Mouse (Mus musculus): ENCODE data around the gene Cald1. TPM values are rescaled to one million over a fixed set of nuclear protein-coding genes. Genes with fewer than 3 reads are reported as not detected.

The Cald1 gene
- polyA plus RNA-seq, 1 experiment from 2014 or later, result 70.4 TPM

GRCm38 (mm10) chr6:34770491-34770890 lies 172.2 kb downstream of the Cald1 start:
- Histone ChIP-seq H3K27ac (no peak overlapping the region), H3K36me3 (peaks cover 19% of the 10 kb centered on the region), H3K4me3 (replicated peaks) (no peak overlapping the region), H3K9me3 (replicated peaks) (no peaks in the 10 kb centered on the region), H3K27me3 (no peaks in the 10 kb centered on the region), H3K4me1 (replicated peaks) (peaks cover 15% of the 10 kb centered on the region), H3K9ac (no peak overlapping the region), H3K4me2 (no peak overlapping the region)
- WGBS (ENCODE audit: insufficient replicate concordance), result 57% methylated on average over 6 of the region's 6 CpGs
- no peak for DNase-seq
- ATAC-seq (ENCODE audit: low read depth), result no peak

DNA sequence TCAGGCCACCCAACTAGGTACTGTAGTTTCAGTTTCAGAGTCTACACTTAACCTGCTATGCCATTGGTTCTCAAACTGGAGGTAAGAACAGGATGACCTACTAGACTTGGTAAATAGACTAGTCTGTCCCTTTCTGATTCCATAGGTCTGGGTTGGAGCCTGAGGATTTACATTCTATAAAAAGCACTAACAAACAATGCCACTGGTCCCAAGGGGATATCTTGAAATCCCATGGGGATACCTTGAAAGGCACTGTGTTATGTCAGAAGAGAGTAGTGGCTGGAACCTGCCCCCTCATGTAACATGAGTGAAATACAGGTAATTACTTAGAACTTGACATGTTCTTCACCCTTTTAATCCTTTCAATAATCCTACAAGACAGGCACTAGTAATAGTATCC lies 178.1 kb downstream of the Cald1 start:
- ATAC-seq (ENCODE audit: low read depth) (no peak), DNase-seq (no peak)
- Histone ChIP-seq H3K27me3 (no peaks in the 10 kb centered on the region), H3K4me2 (no peak overlapping the region), H3K4me1 (replicated peaks) (peaks cover 3% of the 10 kb centered on the region), H3K9ac (no peak overlapping the region), H3K36me3 (peaks cover 3% of the 10 kb centered on the region; the same call in 1 of the 2 replicates), H3K27ac (no peak overlapping the region), H3K9me3 (replicated peaks) (no peaks in the 10 kb centered on the region), H3K4me3 (replicated peaks) (no peak overlapping the region)

- Histone ChIP-seq H3K9ac (no peak overlapping the region), H3K36me3 (no peaks in the 10 kb centered on the region), H3K27ac (no peak overlapping the region), H3K9me3 (replicated peaks) (no peaks in the 10 kb centered on the region), H3K27me3 (no peaks in the 10 kb centered on the region), H3K4me1 (replicated peaks) (peaks cover 3% of the 10 kb centered on the region), H3K4me3 (replicated peaks) (no peak overlapping the region), H3K4me2 (no peak overlapping the region)
- WGBS (ENCODE audit: insufficient replicate concordance), result 70% methylated on average over 2 of the region's 2 CpGs
- DNase-seq, result no peak
- no peak for ATAC-seq (ENCODE audit: low read depth)
Observed at GRCm38 (mm10) chr6:34777094-34777493, 178.8 kb downstream of the Cald1 start.

- peaks cover 6% of the 10 kb centered on the region for H3K4me1 ChIP-seq (replicated peaks)
- no peak for ATAC-seq (ENCODE audit: low read depth)
- no peaks in the 10 kb centered on the region for H3K9me3 ChIP-seq (replicated peaks)
- H3K27ac ChIP-seq, result no peak overlapping the region
- H3K4me2 ChIP-seq, result no peak overlapping the region
- no peaks in the 10 kb centered on the region for H3K27me3 ChIP-seq
- no peak overlapping the region for H3K4me3 ChIP-seq (replicated peaks)
- 53% methylated on average over 10 of the region's 10 CpGs for WGBS (ENCODE audit: insufficient replicate concordance)
- H3K36me3 ChIP-seq, result no peaks in the 10 kb centered on the region
- DNase-seq, result no peak
- H3K9ac ChIP-seq, result no peak overlapping the region
Observed at GRCm38 (mm10) chr6:34777981-34778668, 179.8 kb downstream of the Cald1 start.

DNA sequence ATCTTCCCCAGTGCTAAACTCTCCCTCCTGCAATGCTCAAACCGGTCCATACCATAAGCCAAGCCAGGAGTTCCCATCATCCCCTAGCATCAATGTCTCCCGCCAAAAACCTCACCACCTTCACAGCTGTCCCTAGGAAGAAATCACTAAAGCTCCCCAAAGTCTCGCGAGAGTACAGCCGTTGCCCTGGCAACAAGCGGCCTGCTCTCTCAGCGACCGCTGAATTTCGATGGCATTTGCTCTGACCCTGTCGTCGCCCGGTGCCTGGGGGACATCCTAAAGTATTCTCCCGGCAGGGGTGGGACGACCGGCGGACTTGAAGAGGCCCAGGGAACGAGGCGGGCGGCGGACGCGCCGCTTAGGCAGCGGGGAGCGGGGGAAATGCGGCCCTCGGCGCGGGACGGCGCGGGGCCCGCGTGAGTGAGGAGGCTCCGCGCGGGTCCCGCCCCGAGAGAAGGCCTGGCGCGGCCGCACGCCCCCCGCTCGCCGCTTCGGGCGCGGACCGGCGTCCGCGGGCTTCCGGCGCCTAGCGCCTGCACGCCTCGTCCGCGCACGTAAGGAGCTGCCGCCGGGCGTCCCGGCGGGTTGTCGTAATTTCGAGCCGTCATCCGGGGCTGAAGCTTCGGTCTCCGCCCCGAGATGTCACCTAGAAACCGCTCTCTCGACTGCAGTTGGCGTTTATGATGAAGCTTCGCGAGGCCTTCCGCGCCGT lies 182.1 kb downstream of the Cald1 start, which contains the start of gene Agbl3:
Gene Agbl3 (plus strand): TSS at position 202 of the 712 bp plus-strand sequence.
- ATAC-seq (ENCODE audit: low read depth) (peak; percentile 90), DNase-seq (peak; percentile 89)
- Histone ChIP-seq H3K4me2 (peak within 1 kb of the TSS; percentile 87), H3K27me3 (no peaks in the 10 kb centered on the region), H3K4me3 (replicated peaks) (peak within 1 kb of the TSS; percentile 75), H3K36me3 (0 out of 2 replicates have a peak, but pooled peaks cover 2% of the 10 kb centered on the region), H3K9ac (peak within 1 kb of the TSS; percentile 90), H3K9me3 (replicated peaks) (no peaks in the 10 kb centered on the region), H3K27ac (peak within 1 kb of the TSS; percentile 97), H3K4me1 (replicated peaks) (peaks cover 7% of the 10 kb centered on the region)
- WGBS (ENCODE audit: insufficient replicate concordance), result under 1% methylated on average over 81 of the region's 81 CpGs

DNA sequence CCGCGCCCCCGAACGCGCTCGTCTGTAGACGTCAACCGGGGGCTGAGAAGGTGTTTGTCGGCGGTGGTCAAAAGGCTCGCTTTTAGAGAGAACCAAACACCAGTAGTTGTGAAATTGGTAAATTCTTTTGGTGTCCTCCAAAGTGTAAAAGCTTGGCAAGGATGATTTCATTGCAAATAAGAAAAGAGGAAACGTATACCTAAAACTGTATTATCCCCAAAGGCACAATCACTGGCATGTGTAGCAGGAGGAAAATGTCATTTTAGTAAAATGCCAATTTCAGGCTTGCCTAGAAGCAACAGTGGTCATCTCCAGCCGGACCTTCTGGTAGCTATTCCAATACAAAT lies 182.6 kb downstream of the Cald1 start:
- Histone ChIP-seq H3K4me1 (replicated peaks) (peaks cover 7% of the 10 kb centered on the region), H3K4me2 (peak overlapping the region; percentile 87), H3K27ac (peak overlapping the region; percentile 97), H3K9ac (peak overlapping the region; percentile 90), H3K36me3 (peaks cover 5% of the 10 kb centered on the region; the same call in 1 of the 2 replicates), H3K27me3 (no peaks in the 10 kb centered on the region), H3K9me3 (replicated peaks) (no peaks in the 10 kb centered on the region), H3K4me3 (replicated peaks) (peak overlapping the region; percentile 75)
- WGBS (ENCODE audit: insufficient replicate concordance), result 3% methylated on average over 13 of the region's 13 CpGs
- DNase-seq, result no peak
- ATAC-seq (ENCODE audit: low read depth), result peak; percentile 6; the same call in 1 of the 2 replicates

DNA sequence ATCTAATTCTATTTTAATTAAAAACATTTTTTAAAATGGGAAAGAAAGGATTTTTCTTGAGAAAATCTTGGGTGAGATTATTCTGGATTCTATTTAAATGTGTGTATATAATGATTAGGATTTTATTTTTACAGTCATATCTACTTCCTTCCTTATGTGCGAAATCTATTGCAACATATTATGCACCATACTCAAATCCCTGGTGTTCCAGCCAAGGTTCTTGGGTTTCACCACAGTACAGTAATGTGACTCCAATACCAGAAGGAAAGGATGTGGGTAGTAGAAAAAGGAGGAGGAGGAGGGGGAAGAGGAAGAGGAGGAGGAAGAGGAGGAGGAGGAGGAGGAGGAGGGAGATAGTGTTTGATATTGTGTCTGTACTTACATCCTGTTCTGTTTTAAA lies 184.2 kb downstream of the Cald1 start:
- no peaks in the 10 kb centered on the region for H3K9me3 ChIP-seq (replicated peaks)
- peaks cover 6% of the 10 kb centered on the region; the same call in 1 of the 2 replicates for H3K36me3 ChIP-seq
- H3K4me2 ChIP-seq, result no peak overlapping the region
- DNase-seq (no peak), ATAC-seq (ENCODE audit: low read depth) (no peak)
- peaks cover 7% of the 10 kb centered on the region for H3K4me1 ChIP-seq (replicated peaks)
- no peak overlapping the region for H3K4me3 ChIP-seq (replicated peaks)
- no peak overlapping the region for H3K9ac ChIP-seq
- H3K27ac ChIP-seq, result no peak overlapping the region
- WGBS (ENCODE audit: insufficient replicate concordance), result 83% methylated on average over 1 of the region's 1 CpGs
- no peaks in the 10 kb centered on the region for H3K27me3 ChIP-seq

DNA sequence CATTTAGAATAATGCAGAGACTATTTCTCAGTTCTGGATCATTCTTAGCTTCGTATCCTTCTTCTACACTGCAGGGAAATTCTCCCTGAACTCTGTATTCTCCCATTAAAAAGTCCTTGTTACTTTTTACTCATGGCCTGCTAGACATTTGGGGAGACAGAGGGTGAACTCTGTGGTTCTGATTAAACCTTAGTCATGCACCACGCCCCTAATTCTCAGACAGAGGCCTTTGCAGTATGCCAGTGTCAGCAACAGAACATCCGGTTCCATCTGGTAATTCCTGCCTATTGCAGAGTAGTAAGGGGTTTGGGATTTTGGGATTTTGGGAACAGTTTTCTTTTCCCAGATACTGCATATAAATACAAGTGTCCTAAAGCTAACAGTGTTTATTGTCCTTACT lies 198.6 kb downstream of the Cald1 start:
- no peak for ATAC-seq (ENCODE audit: low read depth)
- Histone ChIP-seq H3K4me2 (no peak overlapping the region), H3K9me3 (replicated peaks) (no peaks in the 10 kb centered on the region), H3K36me3 (no peaks in the 10 kb centered on the region), H3K27ac (no peak overlapping the region), H3K9ac (no peak overlapping the region), H3K4me3 (replicated peaks) (no peak overlapping the region), H3K4me1 (replicated peaks) (peaks cover 5% of the 10 kb centered on the region), H3K27me3 (no peaks in the 10 kb centered on the region)
- WGBS (ENCODE audit: insufficient replicate concordance), result 52% methylated on average over 3 of the region's 3 CpGs
- DNase-seq, result no peak

DNA sequence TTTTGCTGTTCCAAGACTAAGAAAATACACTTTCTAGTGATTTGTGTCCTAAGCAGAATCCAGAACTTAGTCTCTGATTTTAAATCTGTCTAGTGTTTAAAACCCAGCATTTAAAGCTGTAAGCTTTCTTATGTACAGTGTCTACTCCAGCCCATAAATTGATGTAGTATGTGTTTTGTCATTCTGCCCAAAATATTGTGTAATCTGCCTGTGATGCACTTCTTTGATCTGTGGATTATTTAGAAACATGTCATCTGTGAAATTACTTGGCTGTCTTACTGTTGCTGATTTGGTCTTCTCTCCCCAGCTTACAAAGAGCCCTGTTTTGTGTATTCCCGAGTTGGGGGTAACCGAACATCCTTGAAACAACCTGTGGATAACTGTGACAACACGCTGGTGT lies 199.6 kb downstream of the Cald1 start:
- Histone ChIP-seq H3K36me3 (no peaks in the 10 kb centered on the region), H3K4me1 (replicated peaks) (peaks cover 5% of the 10 kb centered on the region), H3K27ac (no peak overlapping the region), H3K4me2 (no peak overlapping the region), H3K27me3 (no peaks in the 10 kb centered on the region), H3K9me3 (replicated peaks) (no peaks in the 10 kb centered on the region), H3K4me3 (replicated peaks) (no peak overlapping the region), H3K9ac (no peak overlapping the region)
- 73% methylated on average over 3 of the region's 3 CpGs for WGBS (ENCODE audit: insufficient replicate concordance)
- ATAC-seq (ENCODE audit: low read depth) (no peak), DNase-seq (no peak)

GRCm38 (mm10) chr6:34805582-34805981 lies 207.3 kb downstream of the Cald1 start:
- H3K36me3 ChIP-seq, result no peaks in the 10 kb centered on the region
- H3K4me2 ChIP-seq, result 0 out of 2 replicates have a peak overlapping the region, but pooled peaks have one; percentile 14
- H3K9ac ChIP-seq, result no peak overlapping the region
- no peaks in the 10 kb centered on the region for H3K27me3 ChIP-seq
- ATAC-seq (ENCODE audit: low read depth) (peak; percentile 99), DNase-seq (peak; percentile 45)
- no peak overlapping the region for H3K4me3 ChIP-seq (replicated peaks)
- H3K27ac ChIP-seq, result peak overlapping the region; percentile 75; the same call in 1 of the 2 replicates
- peaks cover 20% of the 10 kb centered on the region for H3K4me1 ChIP-seq (replicated peaks)
- H3K9me3 ChIP-seq (replicated peaks), result no peaks in the 10 kb centered on the region
- 6% methylated on average over 2 of the region's 2 CpGs for WGBS (ENCODE audit: insufficient replicate concordance)

- Histone ChIP-seq H3K36me3 (no peaks in the 10 kb centered on the region), H3K4me3 (replicated peaks) (no peak overlapping the region), H3K9me3 (replicated peaks) (no peaks in the 10 kb centered on the region), H3K27me3 (no peaks in the 10 kb centered on the region), H3K9ac (no peak overlapping the region), H3K27ac (no peak overlapping the region), H3K4me1 (replicated peaks) (peaks cover 10% of the 10 kb centered on the region), H3K4me2 (no peak overlapping the region)
- DNase-seq (no peak), ATAC-seq (ENCODE audit: low read depth) (no peak)
- WGBS (ENCODE audit: insufficient replicate concordance), result 38% methylated on average over 4 of the region's 4 CpGs
Observed at GRCm38 (mm10) chr6:34810651-34811050, 212.4 kb downstream of the Cald1 start.

- H3K4me3 ChIP-seq (replicated peaks), result no peak overlapping the region
- H3K4me1 ChIP-seq (replicated peaks), result no peaks in the 10 kb centered on the region
- no peak overlapping the region for H3K27ac ChIP-seq
- DNase-seq, result no peak
- H3K9me3 ChIP-seq (replicated peaks), result no peaks in the 10 kb centered on the region
- no peaks in the 10 kb centered on the region for H3K27me3 ChIP-seq
- H3K36me3 ChIP-seq, result no peaks in the 10 kb centered on the region
- no peak for ATAC-seq (ENCODE audit: low read depth)
- H3K4me2 ChIP-seq, result no peak overlapping the region
- H3K9ac ChIP-seq, result no peak overlapping the region
Observed at GRCm38 (mm10) chr6:34824406-34824805, 226.1 kb downstream of the Cald1 start.

Data from liver, embryonic 13.5 days (tissue).